Mouse (Mus musculus) ES-E14 (cell line): ENCODE results near the gene Gjb6. TPM values are rescaled to one million over a fixed set of nuclear protein-coding genes. Genes with fewer than 3 reads are reported as not detected.

ENCODE experiments used
- DNase-seq: peaks from one replicate; pipeline ENCODE4 v3.0.0-alpha.2; 2013; ENCODE audit warnings: low read depth, low spot score
- H3K27ac ChIP-seq: 2 replicates; pipeline ENCODE4 v1.5.1; 2012; ENCODE audit warnings: low read depth, mild to moderate bottlenecking, low read length, moderate library complexity, mixed read lengths; ENCODE audit not compliant: poor library complexity, insufficient read depth, severe bottlenecking
- H3K36me3 ChIP-seq: 2 replicates; pipeline ENCODE4 v1.6.1; 2012; ENCODE audit warnings: mild to moderate bottlenecking, low read length, moderate library complexity, mixed read lengths; ENCODE audit not compliant: control insufficient read depth, poor library complexity, insufficient read depth, severe bottlenecking
- H3K4me1 ChIP-seq, 2 experiments: fragments of 150-350 bp in 1 of 2; sonication (generic) in 1 of 2; 2 replicates each; pipeline ENCODE4 v1.6.1; 2012; ENCODE audit warnings: low read length in 2 of 2, mild to moderate bottlenecking in 1 of 2, mixed read lengths in 1 of 2; ENCODE audit not compliant: control insufficient read depth in 2 of 2, insufficient read depth in 2 of 2, poor library complexity in 1 of 2
- H3K4me3 ChIP-seq, 2 experiments: fragments of 150-350 bp in 1 of 2; sonication (generic) in 1 of 2; 2 replicates each; pipeline ENCODE4 v1.5.1; 2012; ENCODE audit warnings: low read length in 2 of 2, low read depth in 1 of 2, mild to moderate bottlenecking in 1 of 2, mixed read lengths in 1 of 2; ENCODE audit not compliant: insufficient read depth in 1 of 2, poor library complexity in 1 of 2, severe bottlenecking in 1 of 2
- H3K9ac ChIP-seq: 2 replicates; pipeline ENCODE4 v1.6.1; 2012; ENCODE audit warnings: low read depth, mild to moderate bottlenecking, low read length, mixed read lengths; ENCODE audit not compliant: poor library complexity, insufficient read depth, severe bottlenecking
- H3K9me3 ChIP-seq: fragments of 150-350 bp; sonication (generic); 2 replicates; pipeline ENCODE4 v1.6.1; 2012; ENCODE audit warnings: low read depth, mild to moderate bottlenecking, low read length; ENCODE audit not compliant: control insufficient read depth, insufficient read depth
- CHD2 ChIP-seq: IDR thresholded peaks from 2 replicates; pipeline ENCODE4 v1.6.1; 2014; ENCODE audit warnings: mild to moderate bottlenecking, low read depth, low read length, inconsistent platforms
- HCFC1 ChIP-seq: IDR thresholded peaks from 2 replicates; pipeline ENCODE4 v1.6.1; 2012; ENCODE audit warnings: low read length, inconsistent platforms, borderline replicate concordance; ENCODE audit not compliant: insufficient read depth
- MAFK ChIP-seq: IDR thresholded peaks from 2 replicates; pipeline ENCODE4 v1.6.1; 2014; ENCODE audit warnings: mild to moderate bottlenecking, low read depth, low read length, inconsistent platforms; ENCODE audit not compliant: insufficient read depth
- ZC3H11A ChIP-seq: IDR thresholded peaks from 2 replicates; pipeline ENCODE4 v1.6.1; 2012; ENCODE audit warnings: low read depth, mild to moderate bottlenecking, inconsistent platforms, low read length, borderline replicate concordance
- ZNF384 ChIP-seq: IDR thresholded peaks from 2 replicates; pipeline ENCODE4 v1.6.1; 2012; ENCODE audit warnings: low read depth, low read length, inconsistent platforms
- in situ Hi-C, 2 experiments: fragments of 600-800 bp; cut with MboI; formaldehyde crosslinking; loops; one replicate each; pipeline ENCODE4 v1.15.1; 2025; ENCODE audit warnings: low sequenced_read_pairs in 2 of 2, inconsistent platforms in 1 of 2; ENCODE audit not compliant: unreplicated experiment in 2 of 2
- total RNA-seq: library from RNA; depleted of rRNA; stranded (reverse); fragments of 300-350 nt; gene quantifications from 2 replicates; pipeline ENCODE4 v1.2.3, GENCODE M21; 2012; rRNA removed

The Gjb6 gene
- total RNA-seq, 1 experiment = not detected

DNA sequence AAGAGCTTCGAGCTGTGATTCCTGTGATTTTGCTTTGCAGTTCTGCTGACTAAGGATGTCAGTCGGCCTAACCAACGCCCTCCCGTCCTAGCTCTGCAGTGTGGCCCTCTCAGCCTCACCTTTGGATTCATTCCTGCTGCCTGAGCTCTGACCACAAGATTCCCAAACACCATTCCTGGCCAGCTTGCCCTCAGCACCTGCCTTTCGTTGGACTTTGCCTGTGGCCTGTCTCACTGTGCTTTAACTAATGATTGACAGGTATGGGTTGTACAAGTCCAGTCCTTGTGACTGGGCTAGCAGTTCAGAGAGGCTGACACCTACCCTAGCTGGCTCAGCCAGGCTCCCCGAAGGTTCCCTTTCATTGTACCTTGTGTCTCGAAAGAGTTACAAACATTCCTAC lies 44.3 kb downstream of the Gjb6 start:
- no peaks in the 10 kb centered on the region for H3K36me3 ChIP-seq
- no peak for TF ChIP-seq CHD2
- no peak for TF ChIP-seq ZC3H11A
- no peak for TF ChIP-seq ZNF384
- no peak for TF ChIP-seq MAFK
- no peak for TF ChIP-seq HCFC1
- no peak overlapping the region for H3K4me3 ChIP-seq
- in situ Hi-C loops = no loop called here
- no peak for DNase-seq
- H3K4me1 ChIP-seq = 0 out of 4 replicates have a peak, but pooled peaks cover 0 to 2% of the 10 kb centered on the region in 2 experiments
- no peak overlapping the region for H3K27ac ChIP-seq
- H3K9ac ChIP-seq = no peak overlapping the region
- no peaks in the 10 kb centered on the region for H3K9me3 ChIP-seq

DNA sequence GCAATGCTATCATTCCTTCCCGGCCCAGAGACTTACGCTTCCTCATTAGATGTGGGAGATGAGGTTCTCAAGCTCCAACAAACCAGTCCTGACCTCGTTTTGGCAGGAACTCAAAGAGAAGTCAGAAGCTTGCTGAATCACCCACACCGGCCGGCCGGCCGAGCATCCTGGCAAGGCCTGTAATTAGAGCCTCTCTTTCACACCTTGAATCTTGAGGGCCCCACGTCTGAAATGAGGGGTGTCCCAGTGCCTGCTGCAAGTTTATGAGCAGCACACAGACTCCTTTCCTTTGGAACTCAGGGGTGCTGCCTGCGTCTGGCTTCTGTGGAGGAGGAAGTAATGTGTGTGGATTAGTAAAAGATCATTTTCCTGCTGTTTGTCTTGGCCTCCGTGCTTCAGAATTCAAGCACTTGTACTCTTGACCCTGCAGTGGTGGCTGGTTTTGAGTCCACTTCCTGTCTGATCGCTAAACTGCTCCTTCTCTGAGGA lies 49.2 kb downstream of the Gjb6 start:
- H3K4me3 ChIP-seq = no peak overlapping the region
- no peak for DNase-seq
- H3K9ac ChIP-seq = no peak overlapping the region
- H3K4me1 ChIP-seq = no peaks in the 10 kb centered on the region
- no peaks in the 10 kb centered on the region for H3K9me3 ChIP-seq
- TF ChIP-seq HCFC1 = no peak
- in situ Hi-C loops = no loop called here
- H3K36me3 ChIP-seq = no peaks in the 10 kb centered on the region
- H3K27ac ChIP-seq = no peak overlapping the region

DNA sequence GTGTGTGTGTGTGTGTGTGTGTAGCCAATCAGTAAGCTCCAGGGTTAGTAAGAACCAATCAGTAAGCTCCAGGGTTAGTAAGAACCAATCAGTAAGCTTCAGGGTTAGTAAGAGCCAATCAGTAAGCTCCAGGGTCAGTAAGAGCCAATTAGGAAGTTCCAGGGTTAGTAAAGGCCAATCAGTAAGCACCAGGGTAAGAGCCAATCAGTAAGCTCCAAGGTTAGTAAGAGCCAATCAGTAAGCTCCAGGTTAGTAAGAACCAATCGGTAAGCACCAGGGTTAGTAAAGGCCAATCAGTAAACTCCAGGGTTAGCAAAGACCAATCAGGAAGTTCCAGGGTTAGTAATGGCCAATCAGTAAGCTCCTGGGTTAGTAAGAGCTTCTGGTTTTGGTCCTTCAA lies 50.5 kb downstream of the Gjb6 start:
- no peaks in the 10 kb centered on the region for H3K36me3 ChIP-seq
- in situ Hi-C loops = no loop called here
- no peak overlapping the region for H3K9ac ChIP-seq
- no peak overlapping the region for H3K4me3 ChIP-seq
- H3K27ac ChIP-seq = no peak overlapping the region
- no peak for DNase-seq
- peak; percentile 86 for TF ChIP-seq CHD2
- no peak for TF ChIP-seq ZC3H11A
- TF ChIP-seq HCFC1 = no peak
- no peak for TF ChIP-seq MAFK
- H3K4me1 ChIP-seq = no peaks in the 10 kb centered on the region
- no peaks in the 10 kb centered on the region for H3K9me3 ChIP-seq

- Histone ChIP-seq H3K4me1 (no peaks in the 10 kb centered on the region), H3K36me3 (no peaks in the 10 kb centered on the region), H3K27ac (no peak overlapping the region), H3K9me3 (no peaks in the 10 kb centered on the region), H3K9ac (no peak overlapping the region), H3K4me3 (no peak overlapping the region)
- in situ Hi-C loops = loop anchor here in 1 of 2 experiments (10.0 kb wide), 1 partner anchor 91 kb away; no protein-coding TSS in a partner anchor
- DNase-seq = no peak
- no peak for TF ChIP-seq MAFK
- no peak for TF ChIP-seq HCFC1
- no peak for TF ChIP-seq ZC3H11A
- no peak for TF ChIP-seq CHD2
- TF ChIP-seq ZNF384 = no peak
These were observed 57.9 kb downstream of the Gjb6 start for GRCm38 (mm10) chr14:57075537-57075936.

Other genes with a start within 250 kb of the Gjb6 start
- 18.4 and 35.3 TPM in 2 replicates for gene Zmym2, start 247.0 kb downstream of the Gjb6 start, total RNA-seq
- 0.31 and 1.1 TPM in 2 replicates for gene Gja3, start 75.5 kb downstream of the Gjb6 start, total RNA-seq
- 0.58 and 0.76 TPM in 2 replicates for gene Gjb2, start 28.9 kb downstream of the Gjb6 start, total RNA-seq
- gene Gm4491, start 17.7 kb downstream of the Gjb6 start, total RNA-seq = not detected in 2 replicates